Mouse (Mus musculus) brain, embryonic 14.5 days (tissue): ENCODE results near the gene Eepd1.

Source experiments
- CTCF ChIP-seq: fragments of 200-500 bp; IDR thresholded peaks from 2 replicates; pipeline ENCODE4 v1.5.1; 2012; ENCODE audit warnings: inconsistent platforms, mild to moderate bottlenecking, moderate library complexity, borderline replicate concordance; ENCODE audit not compliant: insufficient read depth, insufficient read length; ENCODE audit errors: extremely low read depth
- POLR2A ChIP-seq: fragments of 200-500 bp; IDR thresholded peaks from 2 replicates; pipeline ENCODE4 v1.6.1; 2012; ENCODE audit warnings: mild to moderate bottlenecking, inconsistent platforms, borderline replicate concordance; ENCODE audit not compliant: poor library complexity, insufficient read depth, insufficient read length, severe bottlenecking; ENCODE audit errors: extremely low read depth

DNA sequence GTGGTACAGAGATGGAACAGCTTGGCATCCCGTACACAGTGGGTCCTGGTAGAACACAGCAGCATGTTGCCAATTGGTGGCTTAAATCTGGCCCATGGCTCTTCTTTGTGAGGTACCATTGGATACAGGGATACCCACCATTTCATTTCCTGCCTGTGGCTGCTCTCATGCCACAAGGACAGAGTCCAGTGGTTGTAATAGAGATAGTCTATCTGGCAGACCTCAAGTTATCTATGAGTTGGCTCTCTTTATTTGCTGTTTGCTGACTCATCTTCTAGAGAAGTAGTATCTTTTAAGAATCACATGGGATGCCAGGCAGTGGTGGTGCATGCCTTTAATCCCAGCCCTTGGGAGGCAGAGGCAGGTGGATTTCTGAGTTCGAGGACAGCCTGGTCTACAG, 76.0 kb downstream of the Eepd1 start:
- TF ChIP-seq CTCF (no peak), POLR2A (no peak)
